Mouse (Mus musculus): ENCODE measurements around the gene Tspan3. TPM values are rescaled to one million over a fixed set of nuclear protein-coding genes. Genes with fewer than 3 reads are reported as not detected.

Gene Tspan3
- total RNA-seq, 2 experiments from 2014 or later, result 415 to 420 TPM

DNA sequence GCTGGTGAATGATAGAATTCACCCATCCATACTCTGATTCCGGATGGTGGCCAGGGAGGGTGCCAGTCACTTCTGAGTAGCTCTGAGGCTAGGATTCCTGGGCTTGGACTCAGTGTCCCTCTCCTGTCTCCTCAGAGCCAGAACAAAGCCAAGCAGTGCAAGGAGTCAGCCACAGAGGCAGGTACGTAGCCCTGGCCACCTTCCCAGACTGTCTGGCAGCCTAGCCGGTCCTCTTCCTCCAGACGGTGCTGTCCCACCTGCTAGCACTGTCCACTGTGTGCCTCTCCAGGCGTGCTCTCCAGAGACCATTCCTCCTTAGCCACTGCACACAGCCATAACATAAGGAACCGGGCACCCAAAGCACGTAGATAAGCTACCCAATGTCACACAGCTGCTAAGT lies 41.7 kb downstream of the Tspan3 start:
- no peak for DNase-seq (ENCODE audit: low spot score in 2 of 2)
- intact Hi-C loops (cut with DNase I), result no loop called here

DNA sequence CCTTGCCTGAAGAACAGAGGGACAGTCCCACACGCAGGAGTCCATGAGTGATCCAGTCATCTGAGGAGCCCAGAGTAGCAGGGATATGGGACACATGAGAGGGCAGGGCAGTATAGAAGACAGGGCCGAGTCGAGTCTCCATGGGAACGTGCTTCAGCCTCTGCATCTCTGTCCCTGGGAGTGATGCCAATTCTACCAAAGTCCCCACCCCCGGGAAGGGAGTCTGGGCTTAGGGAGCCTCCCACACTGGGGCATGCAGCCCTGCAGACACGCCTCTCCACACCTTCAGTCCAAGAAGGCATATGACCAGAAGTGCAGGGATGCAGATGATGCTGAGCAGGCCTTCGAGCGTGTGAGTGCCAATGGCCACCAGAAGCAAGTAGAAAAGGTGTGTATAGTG lies 42.3 kb downstream of the Tspan3 start:
- DNase-seq (ENCODE audit: low spot score in 2 of 2), result peak; percentile 48 to 84
- intact Hi-C loops (cut with DNase I), result no loop called here

DNA sequence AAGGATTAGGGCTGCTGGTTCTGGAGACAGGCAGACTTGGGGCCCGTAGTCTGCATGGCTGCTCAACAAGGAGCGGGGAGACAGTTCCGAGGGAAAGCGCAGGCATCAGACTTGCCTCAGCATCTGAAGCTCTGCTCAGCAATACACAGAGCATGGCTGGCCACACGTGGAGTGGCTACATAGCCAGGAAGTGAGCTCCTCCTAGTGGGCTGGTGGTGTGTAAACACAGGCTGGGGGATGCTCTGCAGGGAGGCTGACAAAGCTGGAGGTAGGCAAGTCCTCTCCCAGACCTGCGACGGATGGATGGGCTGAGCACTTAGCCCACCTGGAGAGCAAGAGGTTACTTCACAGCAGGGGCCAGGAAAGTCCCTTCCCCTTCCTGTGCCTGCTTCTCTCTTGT lies 44.2 kb downstream of the Tspan3 start:
- intact Hi-C loops (cut with DNase I), result loop anchor here (2.0 kb wide), 1 partner anchor 46 kb away; no protein-coding TSS in a partner anchor
- DNase-seq (ENCODE audit: low spot score in 2 of 2), result peak; percentile 72 to 87

DNA sequence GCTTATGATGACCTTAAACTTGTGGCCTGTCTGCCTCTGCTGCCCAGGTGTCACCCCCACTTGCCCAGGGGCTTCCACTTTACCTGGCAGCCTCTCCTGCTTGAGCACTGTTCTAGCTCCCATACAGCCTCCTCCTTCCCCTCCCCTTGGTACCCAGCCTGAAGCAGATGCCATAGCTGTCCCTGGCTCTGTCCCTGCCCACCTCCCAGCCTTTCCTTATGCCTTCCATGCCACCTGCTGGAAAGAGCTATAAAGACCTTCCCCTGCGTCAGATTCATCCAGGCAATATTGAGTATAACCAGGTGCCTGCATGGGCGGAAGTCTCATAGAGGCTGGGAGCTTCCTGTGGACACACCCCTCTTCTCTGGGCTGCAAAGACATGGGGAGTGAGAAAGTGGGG lies 45.6 kb downstream of the Tspan3 start:
- DNase-seq (ENCODE audit: low spot score in 2 of 2), result no peak
- intact Hi-C loops (cut with DNase I), result loop anchor here (2.0 kb wide), 1 partner anchor 45 kb away; no protein-coding TSS in a partner anchor

DNA sequence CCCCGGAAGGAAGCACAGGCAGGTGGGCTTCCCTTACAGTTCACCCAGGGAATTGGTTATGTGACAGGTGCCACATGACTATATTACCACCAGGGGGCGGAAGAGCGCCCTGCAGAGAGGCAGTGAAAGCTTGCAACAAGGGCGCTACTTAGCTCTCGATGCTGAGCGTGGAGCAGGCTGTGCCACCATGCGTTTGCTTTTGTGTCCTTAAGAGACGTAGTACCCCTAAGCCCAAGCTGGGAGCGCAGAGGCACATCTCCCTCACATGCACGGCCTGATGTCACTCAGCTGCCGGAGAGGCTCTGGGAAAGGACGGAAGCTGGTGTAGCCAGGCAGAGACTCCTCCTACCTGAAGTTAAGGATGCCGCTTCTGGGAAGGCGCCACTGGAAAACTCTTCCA lies 46.7 kb downstream of the Tspan3 start:
- peak; percentile 80 to 89 for DNase-seq (ENCODE audit: low spot score in 2 of 2)
- intact Hi-C loops (cut with DNase I), result no loop called here

DNA sequence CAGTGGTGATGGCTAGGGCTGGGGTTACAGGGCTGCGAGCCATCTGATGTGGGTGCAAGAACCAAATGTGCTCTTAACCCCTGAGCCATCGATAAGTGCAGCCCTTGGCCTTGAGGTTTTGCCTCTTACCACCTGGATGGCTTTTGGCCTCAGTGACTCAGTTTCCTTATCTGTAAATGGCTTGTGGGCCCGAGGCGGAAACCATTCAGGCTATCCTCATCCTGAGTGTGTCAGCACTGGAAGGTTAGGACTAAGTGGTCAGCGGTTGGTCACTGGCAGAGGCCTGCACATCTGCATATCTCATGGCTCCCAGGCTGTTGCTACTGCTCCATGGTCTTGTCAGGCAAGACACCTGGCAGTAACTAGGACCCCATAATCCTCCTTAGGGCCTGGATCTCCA lies 47.2 kb downstream of the Tspan3 start:
- intact Hi-C loops (cut with DNase I), result no loop called here
- no peak for DNase-seq (ENCODE audit: low spot score in 2 of 2)

DNA sequence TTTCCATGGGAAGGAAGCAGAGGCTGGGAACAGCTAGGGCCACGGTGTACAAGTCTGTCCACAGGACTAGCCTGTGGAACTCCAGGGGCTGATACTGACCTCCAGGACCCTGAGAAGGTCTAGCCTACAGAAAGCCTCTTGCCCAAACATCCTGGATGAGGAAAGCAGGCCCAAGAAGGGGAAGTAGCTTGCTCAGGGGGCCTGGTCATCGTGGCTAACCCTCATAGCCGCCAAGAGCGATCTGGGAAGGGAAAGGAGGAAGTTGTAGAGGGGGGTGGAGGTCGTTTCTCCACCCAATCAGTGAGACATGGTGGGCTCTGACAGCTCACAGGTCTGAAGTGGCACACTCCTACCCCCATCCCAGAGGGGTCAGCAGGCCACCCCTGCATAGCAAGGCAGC lies 57.1 kb downstream of the Tspan3 start:
- no peak for DNase-seq (ENCODE audit: low spot score in 2 of 2)
- intact Hi-C loops (cut with DNase I), result no loop called here

DNA sequence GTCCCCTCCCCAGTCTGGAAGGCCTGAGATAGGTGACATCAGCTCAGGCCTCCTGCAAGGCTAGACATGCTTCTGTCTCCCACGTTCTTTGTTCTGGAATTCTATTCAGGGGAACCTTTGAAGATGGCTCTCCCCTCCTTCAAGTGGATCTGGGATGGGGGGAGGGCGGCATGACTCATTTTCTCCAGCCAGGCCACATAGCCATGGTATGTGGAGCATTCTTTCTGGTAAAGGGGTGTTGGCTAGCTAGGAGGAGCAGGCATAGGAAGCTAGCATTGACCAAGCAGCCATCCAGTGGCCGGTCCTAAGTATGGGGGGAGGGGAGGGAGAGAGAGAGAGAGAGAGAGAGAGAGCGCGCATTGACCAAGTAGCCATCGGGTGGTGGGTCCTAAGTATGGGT lies 57.8 kb downstream of the Tspan3 start:
- intact Hi-C loops (cut with DNase I), result no loop called here
- DNase-seq (ENCODE audit: low spot score in 2 of 2), result no peak

DNA sequence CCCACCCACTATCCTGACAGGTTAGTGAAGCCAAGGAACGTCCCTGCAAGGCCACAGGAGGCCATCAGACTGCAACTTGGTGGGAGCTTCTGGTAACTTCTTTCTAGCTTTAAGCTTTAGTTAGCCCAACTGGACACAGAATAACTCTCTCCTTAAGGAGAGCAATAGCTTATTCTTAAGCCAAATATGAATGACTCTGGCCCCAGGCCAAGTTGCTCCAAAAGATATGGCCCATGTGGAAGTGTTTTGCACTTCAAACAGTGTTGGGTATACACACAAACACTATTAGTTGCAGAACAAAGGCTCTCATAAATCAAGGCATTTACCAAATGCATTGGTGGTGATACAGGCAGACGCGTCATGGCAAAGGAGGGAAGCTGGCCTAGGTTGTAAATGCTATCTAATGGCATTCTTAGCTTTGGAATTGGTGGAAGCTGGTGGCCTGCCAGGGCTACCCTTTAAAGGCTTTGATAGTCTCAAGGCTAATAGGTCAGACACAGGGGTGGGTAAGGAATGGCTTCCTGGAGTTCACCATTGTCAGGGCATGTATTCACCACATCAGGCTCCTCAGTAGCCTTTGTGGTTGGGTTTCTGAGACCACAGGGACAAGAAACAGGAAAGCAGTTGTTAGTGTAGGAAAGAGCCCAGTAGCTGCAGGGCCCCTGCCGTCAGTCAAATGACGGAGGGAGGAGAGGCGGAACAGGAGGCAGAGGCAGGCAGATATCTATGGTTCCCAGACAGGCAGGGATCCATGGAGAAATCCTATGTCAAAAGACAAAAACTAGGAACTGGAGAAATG lies 58.8 kb downstream of the Tspan3 start:
- intact Hi-C loops (cut with DNase I), result no loop called here
- DNase-seq (ENCODE audit: low spot score in 2 of 2), result no peak

DNA sequence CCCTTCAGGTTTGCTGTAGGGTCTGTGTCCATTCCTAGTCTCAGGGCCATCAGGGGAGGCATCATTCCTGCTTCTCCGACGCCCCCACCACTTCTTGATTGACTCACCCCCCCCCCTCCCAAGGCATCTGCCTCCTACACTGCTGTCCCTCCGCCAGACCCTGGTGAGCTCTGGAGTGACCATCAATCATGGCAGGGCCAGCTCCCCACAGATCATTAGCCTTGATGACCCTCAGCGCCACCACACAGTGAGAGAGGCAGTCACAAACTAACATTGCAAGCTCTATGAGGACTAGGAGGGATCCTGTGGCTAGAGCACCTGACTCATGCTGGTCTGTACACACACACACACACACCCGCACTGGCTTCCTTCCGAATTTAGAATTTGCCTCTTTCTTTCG lies 60.4 kb downstream of the Tspan3 start:
- DNase-seq (ENCODE audit: low spot score in 2 of 2), result no peak
- intact Hi-C loops (cut with DNase I), result no loop called here

DNA sequence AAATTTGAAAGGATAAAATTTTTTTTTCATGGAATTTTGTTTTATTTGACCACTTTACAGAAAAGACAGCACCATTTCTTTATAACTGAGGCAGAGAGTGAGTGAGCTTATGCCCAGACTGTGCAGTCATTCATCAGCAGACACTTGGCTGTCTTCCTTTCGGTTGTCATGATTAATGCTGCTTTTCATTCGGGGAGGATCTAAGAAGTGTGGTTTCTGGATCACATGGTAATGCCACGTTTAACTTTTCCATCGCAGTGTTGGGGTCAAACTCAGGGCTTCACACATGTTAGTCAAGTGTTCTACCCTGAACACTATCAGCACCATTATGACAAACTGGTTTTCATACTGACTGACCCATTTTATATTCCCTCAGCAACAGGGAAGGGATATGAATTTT lies 64.3 kb downstream of the Tspan3 start:
- DNase-seq (ENCODE audit: low spot score in 2 of 2), result no peak
- intact Hi-C loops (cut with DNase I), result no loop called here

DNA sequence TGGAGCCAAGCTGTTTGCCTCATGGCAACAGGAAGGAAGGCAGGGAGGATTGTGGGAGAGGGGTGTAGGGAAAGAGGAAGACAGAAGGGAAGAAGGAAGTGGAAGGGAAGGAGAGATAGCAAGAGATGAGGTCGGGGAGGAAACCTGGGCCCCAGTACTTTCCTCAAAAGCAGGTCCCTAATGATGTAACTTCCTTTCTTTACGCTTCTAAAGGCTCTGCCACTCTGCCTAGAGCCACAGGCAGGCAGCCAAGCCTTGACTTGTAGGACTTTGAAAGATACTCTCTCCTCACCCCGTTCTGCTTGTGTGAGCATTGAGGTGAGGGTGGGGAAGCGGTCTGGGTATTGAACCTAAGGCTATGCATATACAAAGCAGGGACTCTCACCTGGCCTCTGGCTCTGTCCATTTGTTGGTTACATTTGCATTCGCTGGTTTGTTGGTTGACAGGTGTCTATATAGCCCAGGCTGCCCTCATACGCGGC lies 65.2 kb downstream of the Tspan3 start:
- intact Hi-C loops (cut with DNase I), result no loop called here
- DNase-seq (ENCODE audit: low spot score in 2 of 2), result no peak

DNA sequence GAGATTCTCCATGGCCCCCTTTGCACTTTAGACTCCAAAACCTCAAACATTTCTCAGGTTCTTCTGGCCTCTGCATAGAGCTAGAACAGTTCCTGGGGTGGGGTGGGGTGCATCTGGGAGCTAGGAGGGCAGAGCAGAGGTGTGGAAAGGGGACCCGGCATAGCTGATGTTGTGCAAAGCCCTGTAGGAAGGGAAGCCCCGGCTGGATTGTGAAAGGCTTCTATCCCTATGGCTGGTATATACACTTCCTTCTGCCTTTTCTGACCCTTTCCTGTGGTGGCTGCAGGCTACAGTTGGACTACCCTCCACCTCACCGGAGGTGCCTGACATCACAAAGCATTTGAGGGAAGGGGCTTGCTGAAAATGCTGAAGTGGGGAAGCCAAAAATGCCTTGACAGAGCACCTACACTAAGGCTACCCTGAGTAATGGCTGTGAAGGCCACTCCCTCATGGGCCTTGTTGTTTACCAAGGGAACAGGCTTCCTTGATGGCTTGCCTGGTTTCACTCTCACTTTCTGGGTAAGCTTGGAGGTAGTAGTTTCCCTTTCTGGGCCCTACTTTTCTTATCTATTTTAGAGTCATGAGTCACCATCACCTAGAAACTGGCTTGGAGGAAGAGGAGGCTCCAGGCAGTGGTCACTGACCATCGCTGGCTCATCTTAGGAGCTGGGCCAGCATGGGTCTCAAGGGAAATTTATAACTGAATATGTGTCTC lies 67.5 kb downstream of the Tspan3 start:
- intact Hi-C loops (cut with DNase I), result no loop called here
- DNase-seq (ENCODE audit: low spot score in 2 of 2), result no peak

DNA sequence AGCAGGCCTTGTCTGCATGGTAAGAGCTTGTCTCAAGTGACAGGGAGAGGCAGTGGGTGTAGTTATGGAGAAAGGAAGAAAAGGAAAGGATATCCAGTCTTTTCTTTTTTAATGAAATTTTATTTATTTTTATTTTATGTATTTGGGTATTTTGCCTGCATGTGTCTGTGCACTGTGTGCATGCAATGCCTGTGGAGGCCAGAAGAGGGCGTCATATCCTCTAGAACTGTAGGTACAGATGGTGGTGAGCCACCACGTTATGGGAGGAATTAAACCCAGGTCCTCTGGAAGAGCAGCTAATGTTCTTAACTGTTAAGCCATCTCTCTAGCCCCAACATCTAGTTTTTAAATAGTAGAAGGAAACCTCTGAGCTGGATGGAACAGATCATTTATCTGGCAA lies 73.2 kb downstream of the Tspan3 start:
- peak in 1 of 2 experiments; percentile 40 for DNase-seq (ENCODE audit: low spot score in 2 of 2)
- intact Hi-C loops (cut with DNase I), result no loop called here

DNA sequence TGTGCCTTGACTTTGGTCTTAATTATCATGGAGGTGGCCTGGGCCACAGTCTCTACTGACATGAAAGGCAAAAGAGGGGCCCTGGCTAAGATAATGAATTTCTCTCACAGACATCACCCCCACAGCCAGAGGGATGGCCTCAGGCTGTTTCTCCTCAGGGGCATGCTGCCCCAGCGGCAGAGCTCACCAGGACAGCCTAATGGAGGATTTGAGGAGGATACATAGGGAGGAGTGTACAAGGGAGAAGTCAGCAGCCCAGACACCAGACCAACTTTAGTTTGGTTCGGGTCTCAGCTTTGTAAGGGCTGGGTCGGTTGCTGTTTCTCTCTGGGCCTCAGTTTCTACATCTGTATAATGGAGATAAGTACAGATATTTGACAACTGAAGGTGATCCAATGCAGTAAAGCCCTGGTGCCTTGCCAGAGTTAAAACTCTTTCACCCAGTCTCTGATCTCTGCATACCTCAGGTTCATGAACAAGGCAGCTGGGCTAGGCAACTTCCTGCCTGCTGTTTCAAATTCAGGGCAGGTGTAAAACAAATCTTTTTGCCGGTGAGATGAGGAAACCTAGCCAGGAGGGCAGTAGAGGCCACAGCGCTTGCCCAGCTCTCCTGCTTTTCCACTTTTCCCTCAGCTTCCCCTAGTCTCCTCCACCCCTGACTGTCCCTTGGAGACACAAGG lies 74.6 kb downstream of the Tspan3 start:
- intact Hi-C loops (cut with DNase I), result no loop called here
- DNase-seq (ENCODE audit: low spot score in 2 of 2), result no peak

DNA sequence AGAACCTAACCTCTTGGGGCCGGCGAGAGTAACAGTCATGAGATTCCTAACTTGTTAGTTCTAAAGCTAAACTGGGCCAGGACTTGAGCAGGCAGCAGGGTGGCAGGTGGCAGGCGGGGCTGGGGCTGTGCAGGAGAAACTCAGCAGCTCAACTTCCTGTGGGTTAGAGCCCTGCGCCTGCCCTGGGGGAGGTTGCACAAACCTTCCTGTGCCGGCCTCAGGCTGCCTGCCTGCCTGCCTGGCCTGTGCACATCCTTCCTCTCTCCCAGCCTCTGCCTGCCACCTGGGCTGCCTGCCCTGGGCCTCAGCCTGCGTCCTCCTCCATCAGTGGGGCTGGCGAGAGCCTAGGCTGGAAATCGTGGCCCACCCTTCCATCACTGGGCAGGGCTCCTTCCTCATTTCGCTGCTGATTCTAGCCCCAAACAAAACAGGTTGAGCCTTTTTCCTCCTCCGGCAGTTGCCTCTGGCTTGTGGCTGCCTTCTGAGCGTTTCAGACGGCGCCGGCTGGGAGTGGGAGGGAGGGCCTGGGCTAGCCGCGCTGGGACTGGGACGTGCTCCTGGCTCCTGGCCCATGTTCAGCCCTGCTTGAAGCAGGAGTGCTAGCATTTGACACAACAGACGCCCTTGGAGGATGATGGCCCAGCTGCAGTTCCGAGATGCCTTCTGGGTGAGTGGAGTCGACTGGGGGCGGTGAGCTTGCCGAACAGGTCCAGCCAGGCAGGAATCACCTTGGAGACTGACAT lies 75.3 kb downstream of the Tspan3 start, which contains the start of gene Pstpip1:
Gene Pstpip1 (plus strand): TSS at position 185 of the 743 bp plus-strand sequence.
- DNase-seq (ENCODE audit: low spot score in 2 of 2), result peak; percentile 56 to 78
- intact Hi-C loops (cut with DNase I), result no loop called here

DNA sequence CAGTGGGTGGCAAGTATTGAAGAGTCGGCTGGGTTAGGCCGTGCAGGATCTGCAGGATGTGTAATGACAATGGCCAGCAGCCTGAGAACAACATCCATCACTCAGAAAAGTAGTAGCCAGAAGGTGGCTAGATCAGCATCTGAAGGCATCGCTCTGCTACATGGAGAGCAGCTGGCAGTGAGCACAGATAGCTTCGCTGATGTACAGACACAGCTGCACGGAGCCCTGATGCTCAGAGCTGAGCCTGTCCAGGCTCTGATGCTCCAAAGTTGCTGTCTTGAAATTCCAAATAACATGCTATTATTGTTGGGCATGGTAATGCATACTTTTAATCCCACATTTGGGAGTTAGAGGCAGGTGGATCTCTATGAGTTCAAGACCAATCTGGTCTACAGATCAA lies 78.8 kb downstream of the Tspan3 start:
- intact Hi-C loops (cut with DNase I), result no loop called here
- DNase-seq (ENCODE audit: low spot score in 2 of 2), result no peak
